Mouse (Mus musculus) C2C12 (cell line): ENCODE measurements at regions not wholly inside any gene's neighbourhood (a gene's known extent, or its start where the extent isn't known, plus 50 kb on each side); places are given as distances from the start of the nearest gene placed in this dataset.

ENCODE experiments used
- H3K27me3 ChIP-seq: one replicate; pipeline ENCODE4 v1.6.1; 2011; ENCODE audit not compliant: control insufficient read depth, insufficient read depth, insufficient read length
- H3K36me3 ChIP-seq: one replicate; pipeline ENCODE4 v1.6.1; 2011; ENCODE audit not compliant: control insufficient read depth, insufficient read depth
- H3K4me3 ChIP-seq: one replicate; pipeline ENCODE4 v1.5.1; 2011; ENCODE audit warnings: mild to moderate bottlenecking, control low read depth; ENCODE audit not compliant: poor library complexity, insufficient read depth, severe bottlenecking
- H3K79me2 ChIP-seq: one replicate; pipeline ENCODE4 v1.6.1; 2011; ENCODE audit not compliant: control insufficient read depth, insufficient read depth
- H3K79me3 ChIP-seq: one replicate; pipeline ENCODE4 v1.6.1; 2011; ENCODE audit warnings: low read depth, control low read depth
- H3ac ChIP-seq: one replicate; pipeline ENCODE3; 2011; ENCODE audit warnings: low read depth; ENCODE audit not compliant: control insufficient read depth, insufficient read length
- CEBPB ChIP-seq: IDR thresholded peaks from one replicate; pipeline ENCODE4 v1.6.1; 2011; ENCODE audit warnings: low read depth, mild to moderate bottlenecking, control low read depth, moderate library complexity
- CTCF ChIP-seq: IDR thresholded peaks from one replicate; pipeline ENCODE4 v1.5.1; 2011; ENCODE audit not compliant: control insufficient read depth, insufficient read depth, insufficient read length
- FOSL1 ChIP-seq: IDR thresholded peaks from one replicate; pipeline ENCODE4 v1.8.0; 2011; ENCODE audit warnings: mild to moderate bottlenecking, low read length; ENCODE audit not compliant: poor library complexity, insufficient read depth, severe bottlenecking
- MAX ChIP-seq: IDR thresholded peaks from one replicate; pipeline ENCODE4 v1.6.1; 2011; ENCODE audit warnings: mild to moderate bottlenecking, control low read depth
- MYOD1 ChIP-seq: IDR thresholded peaks from one replicate; pipeline ENCODE4 v1.6.1; 2011; ENCODE audit warnings: low read depth; ENCODE audit not compliant: control insufficient read depth, insufficient read length
- MYOG ChIP-seq: IDR thresholded peaks from one replicate; pipeline ENCODE4 v1.6.1; 2011; ENCODE audit not compliant: control insufficient read depth, insufficient read length; ENCODE audit errors: extremely low read depth
- USF1 ChIP-seq: IDR thresholded peaks from one replicate; pipeline ENCODE4 v1.6.1; 2011; ENCODE audit warnings: low read depth, mild to moderate bottlenecking, control low read depth, moderate library complexity

DNA sequence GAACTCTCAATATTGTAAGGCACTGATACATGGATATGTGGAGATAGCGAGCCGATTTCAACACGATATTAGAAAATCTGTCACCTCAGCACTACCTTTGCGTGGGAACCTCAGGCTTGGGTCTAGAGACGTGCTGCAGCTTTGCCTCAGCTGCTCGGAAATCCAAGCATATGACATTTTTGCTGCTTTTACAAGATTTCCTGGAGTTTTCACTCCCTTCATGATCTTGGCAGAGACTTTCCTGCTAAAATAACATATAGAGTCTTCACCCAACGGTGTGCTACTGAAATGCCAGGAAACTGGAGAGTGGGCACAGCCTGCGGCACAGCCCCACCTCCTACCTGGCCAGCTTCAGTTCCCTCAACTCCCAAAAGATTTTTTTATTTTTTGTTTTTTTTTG is 480.4 kb downstream of the Psat1 start:
- Histone ChIP-seq H3K79me3 (no peaks in the 10 kb centered on the region), H3K27me3 (no peaks in the 10 kb centered on the region), H3ac (no peak overlapping the region), H3K4me3 (no peak overlapping the region), H3K36me3 (no peaks in the 10 kb centered on the region), H3K79me2 (no peaks in the 10 kb centered on the region)
- TF ChIP-seq MYOG (no peak), USF1 (no peak), FOSL1 (no peak), CTCF (no peak), MYOD1 (no peak), MAX (no peak), CEBPB (no peak)

DNA sequence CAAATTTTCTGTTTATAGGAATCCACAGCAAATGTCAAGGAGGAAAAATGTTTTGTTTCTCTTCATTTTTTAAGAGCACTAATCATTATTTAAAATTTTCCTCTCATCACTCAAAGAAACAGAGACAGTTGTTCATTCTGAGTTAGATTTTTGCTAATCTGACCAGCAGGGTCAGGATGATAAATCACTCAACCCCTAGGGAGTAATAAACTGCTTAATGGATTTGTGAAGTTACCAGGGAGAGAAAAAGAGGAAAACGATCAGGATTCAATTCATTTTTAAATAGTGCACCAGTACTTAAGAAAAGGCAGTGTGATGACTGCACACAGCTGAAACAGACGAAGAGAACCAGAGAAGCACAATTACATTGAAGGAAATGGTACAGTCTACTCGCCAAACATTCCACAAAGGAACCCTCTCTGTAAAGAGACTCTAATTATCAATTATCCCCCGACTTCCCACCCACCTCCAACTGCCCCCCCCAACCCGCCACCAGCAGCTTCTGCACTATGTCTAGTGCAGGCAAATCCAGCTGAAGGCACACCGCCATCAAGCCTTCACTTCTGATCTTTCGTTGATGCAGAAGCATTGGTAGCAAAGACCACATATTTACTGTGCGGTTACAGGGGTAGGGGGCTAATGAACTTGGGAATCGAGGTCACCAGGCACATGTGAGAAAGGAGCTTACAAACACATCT is 481.9 kb downstream of the Psat1 start:
- H3K4me3 ChIP-seq = no peak overlapping the region
- H3ac ChIP-seq = no peak overlapping the region
- H3K79me2 ChIP-seq = no peaks in the 10 kb centered on the region
- no peaks in the 10 kb centered on the region for H3K79me3 ChIP-seq
- TF ChIP-seq FOSL1 (no peak), MYOD1 (no peak), CEBPB (no peak)
- H3K27me3 ChIP-seq = no peaks in the 10 kb centered on the region
- no peaks in the 10 kb centered on the region for H3K36me3 ChIP-seq

DNA sequence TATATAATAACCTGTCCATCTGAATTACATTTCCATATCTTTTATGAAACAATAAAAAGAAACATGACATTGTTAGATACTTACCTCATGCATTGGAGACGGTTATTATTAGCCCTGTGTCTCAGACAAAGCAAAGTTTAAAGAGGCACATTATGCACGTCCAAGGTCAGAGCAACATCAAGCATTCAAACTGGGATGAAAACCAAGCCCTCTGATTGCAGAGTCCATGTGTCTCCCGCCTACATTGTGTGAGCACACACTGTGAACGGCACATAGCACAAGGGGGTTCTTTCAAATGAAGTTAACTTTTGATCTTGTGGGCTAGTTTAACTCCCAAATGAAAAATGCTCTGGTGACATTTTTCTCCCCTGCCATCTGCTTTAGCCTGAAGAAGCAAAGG is 489.3 kb downstream of the Psat1 start:
- H3K27me3 ChIP-seq = no peaks in the 10 kb centered on the region
- no peak overlapping the region for H3ac ChIP-seq
- H3K4me3 ChIP-seq = no peak overlapping the region
- TF ChIP-seq MAX (peak; percentile 52), MYOD1 (no peak)
- H3K79me2 ChIP-seq = no peaks in the 10 kb centered on the region
- H3K36me3 ChIP-seq = no peaks in the 10 kb centered on the region
- H3K79me3 ChIP-seq = no peaks in the 10 kb centered on the region

DNA sequence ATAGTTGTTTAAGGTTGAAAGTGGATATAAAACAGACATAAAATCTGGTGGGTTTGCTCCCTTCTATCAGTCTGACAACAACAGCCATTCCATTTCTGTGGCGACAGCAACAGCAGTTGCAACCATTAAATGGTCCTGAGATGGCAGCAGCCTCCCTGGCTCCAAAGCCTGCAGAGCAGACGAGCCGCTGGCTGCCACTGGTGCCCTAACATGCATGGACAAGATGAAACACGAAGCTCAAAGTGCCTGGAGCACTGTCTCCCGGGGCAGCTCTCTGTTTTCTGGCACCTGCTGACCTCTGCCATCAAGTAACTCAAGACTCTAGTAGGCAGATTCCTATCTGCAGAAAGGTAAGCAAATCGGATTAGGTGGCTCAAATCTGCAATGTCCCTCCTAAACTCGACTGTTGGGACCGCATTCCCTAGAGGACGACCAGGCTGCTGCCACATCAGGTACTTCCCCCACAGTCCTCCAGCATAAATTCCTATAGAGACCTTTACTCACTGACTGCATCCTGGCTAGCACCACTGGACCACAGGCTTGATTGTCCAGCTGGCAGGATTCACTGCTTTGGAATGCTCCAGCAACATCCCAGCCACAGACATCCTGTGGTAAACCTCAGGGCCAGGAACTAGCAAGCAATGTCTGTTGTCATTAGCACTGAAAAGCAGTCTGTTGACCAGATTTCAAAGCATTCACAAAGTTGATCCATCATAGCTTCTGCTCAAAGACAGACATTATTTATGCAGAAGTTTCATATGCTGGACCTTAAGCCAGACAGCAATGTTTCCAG is 490.0 kb downstream of the Psat1 start:
- Histone ChIP-seq H3ac (no peak overlapping the region), H3K27me3 (no peaks in the 10 kb centered on the region), H3K79me2 (no peaks in the 10 kb centered on the region), H3K79me3 (no peaks in the 10 kb centered on the region), H3K4me3 (no peak overlapping the region), H3K36me3 (no peaks in the 10 kb centered on the region)
- TF ChIP-seq FOSL1 (peak; percentile 80), MYOD1 (peak; percentile 91), MAX (no peak), CEBPB (peak; percentile 50)

DNA sequence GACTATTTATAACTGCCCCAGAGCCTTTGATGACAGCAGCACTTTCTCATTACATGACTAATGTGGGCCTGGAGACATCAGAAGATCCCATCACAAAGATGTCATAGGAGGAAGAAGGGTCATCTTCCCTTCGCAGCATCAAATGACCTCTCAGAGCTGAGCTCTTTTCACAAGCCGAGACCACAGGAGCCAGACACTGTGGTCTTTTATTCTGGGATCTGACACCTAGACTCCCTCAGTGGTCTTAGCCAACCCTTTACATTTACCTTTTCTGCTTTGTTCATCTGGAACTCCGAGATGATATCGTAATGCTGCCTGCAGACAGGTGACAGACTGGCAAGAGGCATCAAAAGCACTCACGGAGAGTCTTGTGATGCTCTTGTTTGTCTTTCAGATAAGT is 498.1 kb downstream of the Psat1 start:
- no peak overlapping the region for H3ac ChIP-seq
- no peaks in the 10 kb centered on the region for H3K79me3 ChIP-seq
- no peak overlapping the region for H3K4me3 ChIP-seq
- no peaks in the 10 kb centered on the region for H3K27me3 ChIP-seq
- TF ChIP-seq USF1 (no peak), FOSL1 (no peak), MAX (no peak), MYOD1 (no peak), MYOG (no peak), CEBPB (no peak), CTCF (no peak)
- no peaks in the 10 kb centered on the region for H3K36me3 ChIP-seq
- H3K79me2 ChIP-seq = no peaks in the 10 kb centered on the region

DNA sequence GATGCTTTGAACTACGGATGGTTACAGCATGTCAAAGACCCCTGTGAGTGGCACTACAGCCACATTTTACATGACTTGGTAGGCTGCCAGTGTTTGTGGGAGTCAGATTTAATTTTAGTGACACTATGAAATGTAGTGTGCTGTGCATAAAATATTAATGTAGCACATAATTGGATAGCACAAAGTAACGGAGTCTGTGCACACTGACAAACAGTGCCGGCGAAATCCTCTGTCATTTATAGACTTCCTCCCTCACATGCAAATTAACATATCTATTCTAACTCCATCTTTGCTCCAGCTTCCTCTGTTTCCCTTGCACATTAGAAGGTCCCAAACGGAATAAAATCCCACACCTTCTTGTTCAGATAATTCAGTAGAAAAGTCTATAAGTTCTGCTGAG is 515.3 kb downstream of the Psat1 start:
- no peaks in the 10 kb centered on the region for H3K79me2 ChIP-seq
- TF ChIP-seq MAX = no peak
- TF ChIP-seq CEBPB = no peak
- no peak for TF ChIP-seq USF1
- TF ChIP-seq MYOD1 = no peak
- no peak for TF ChIP-seq CTCF
- TF ChIP-seq FOSL1 = no peak
- TF ChIP-seq MYOG = no peak
- no peak overlapping the region for H3ac ChIP-seq
- no peaks in the 10 kb centered on the region for H3K79me3 ChIP-seq
- no peaks in the 10 kb centered on the region for H3K36me3 ChIP-seq
- no peaks in the 10 kb centered on the region for H3K27me3 ChIP-seq
- H3K4me3 ChIP-seq = no peak overlapping the region
